Mouse (Mus musculus) lung, postnatal 10 days (tissue): Measurements from ENCODE around the gene Zdhhc3.

Source experiments
- DNase-seq: peaks from one replicate; pipeline ENCODE4 v3.0.0; 2021

The Zdhhc3 gene

GRCm38 (mm10) chr9:123113931-123114330 lies 926 bp upstream of the Zdhhc3 start:
- no peak for DNase-seq

GRCm38 (mm10) chr9:123111751-123112221 lies 1.2 kb downstream of the Zdhhc3 start:
- DNase-seq = peak; percentile 21

DNA sequence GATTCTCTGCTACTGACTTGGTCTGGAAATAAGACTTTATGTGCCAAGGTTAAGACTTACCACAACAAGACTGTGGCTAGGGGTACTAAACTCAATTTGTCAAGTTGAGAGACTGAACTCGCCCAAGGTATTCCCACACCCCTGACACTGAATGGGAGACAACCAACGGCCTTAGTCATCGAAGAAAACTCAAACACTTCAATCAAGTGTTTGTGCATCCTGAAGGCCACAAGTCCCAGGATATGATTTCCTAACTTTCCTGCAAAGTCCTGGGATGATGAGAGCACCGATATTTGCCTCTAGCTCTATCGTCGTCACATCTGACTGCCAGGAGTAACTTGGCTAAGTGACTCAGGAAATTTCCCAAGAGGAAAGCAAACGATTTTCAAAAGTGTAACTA lies 3.8 kb downstream of the Zdhhc3 start:
- DNase-seq = peak; percentile 10

DNA sequence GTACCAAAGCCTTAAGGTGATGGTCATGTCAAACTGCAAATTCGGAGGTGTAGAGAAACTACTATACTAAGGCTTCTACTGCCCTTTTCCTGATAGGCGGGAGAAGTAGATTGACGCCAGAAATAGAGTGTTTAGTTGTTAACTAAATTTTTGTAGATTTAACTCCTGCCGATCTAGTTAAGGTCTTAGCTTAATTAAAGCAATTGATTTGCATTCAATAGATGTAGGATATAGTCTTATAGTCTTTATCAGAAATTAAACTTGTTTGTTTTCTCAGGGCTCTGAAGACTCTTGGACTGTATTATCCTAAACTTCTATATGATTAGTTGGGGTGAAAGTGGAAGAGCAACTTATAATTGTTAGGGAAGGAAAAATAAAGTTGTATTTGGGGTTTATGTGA lies 5.8 kb downstream of the Zdhhc3 start:
- no peak for DNase-seq

- DNase-seq = no peak
Observed at GRCm38 (mm10) chr9:123104362-123104761, 8.6 kb downstream of the Zdhhc3 start.

GRCm38 (mm10) chr9:123103425-123103824 lies 9.6 kb downstream of the Zdhhc3 start:
- no peak for DNase-seq

GRCm38 (mm10) chr9:123099631-123100455 lies 13.2 kb downstream of the Zdhhc3 start:
- DNase-seq = no peak

GRCm38 (mm10) chr9:123090844-123091243 lies 22.2 kb downstream of the Zdhhc3 start:
- no peak for DNase-seq

DNA sequence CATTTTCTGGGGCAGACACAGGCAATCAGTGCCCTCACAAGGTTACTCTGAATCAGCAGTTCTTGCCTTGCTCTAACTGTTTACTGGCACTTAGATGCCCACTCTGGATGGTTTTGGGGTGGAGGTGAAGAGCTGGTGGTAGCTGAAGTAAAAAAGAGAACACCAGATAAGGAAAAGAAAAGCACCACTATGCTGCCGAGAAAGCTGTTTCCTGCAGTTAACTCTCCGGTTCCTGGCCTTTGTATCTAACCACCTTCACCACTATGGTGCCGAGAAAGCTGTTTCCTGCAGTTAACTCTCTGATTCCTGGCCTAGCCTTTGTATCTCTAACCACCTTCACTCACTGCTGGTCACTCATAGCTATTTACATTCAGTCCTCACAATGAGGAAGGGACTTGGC lies 25.4 kb downstream of the Zdhhc3 start:
- no peak for DNase-seq

DNA sequence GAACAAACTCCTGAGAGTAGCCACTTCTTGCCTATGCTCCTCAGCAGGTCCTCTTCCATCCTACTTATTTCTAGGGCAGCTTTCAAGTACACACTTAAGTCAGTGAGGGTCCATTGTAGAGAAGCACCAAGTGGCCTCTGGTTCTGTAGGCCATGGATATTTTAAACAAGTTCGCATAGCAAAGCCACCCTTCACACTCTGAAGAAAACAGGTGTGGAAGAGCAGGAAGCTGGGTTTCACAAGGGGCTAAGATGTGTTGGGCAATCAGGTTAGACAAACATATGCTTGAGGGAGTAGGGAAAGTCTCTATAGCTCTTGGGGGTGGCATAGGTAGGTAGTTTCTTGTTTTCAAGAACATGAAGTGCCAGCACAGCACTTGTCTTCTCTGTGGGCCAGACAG lies 27.6 kb downstream of the Zdhhc3 start:
- DNase-seq = peak; percentile 52

- DNase-seq = no peak
Observed at GRCm38 (mm10) chr9:123080796-123081195, 32.2 kb downstream of the Zdhhc3 start.

GRCm38 (mm10) chr9:123080355-123080754 lies 32.6 kb downstream of the Zdhhc3 start:
- no peak for DNase-seq

- no peak for DNase-seq
Observed at GRCm38 (mm10) chr9:123079149-123079548, 33.9 kb downstream of the Zdhhc3 start.

GRCm38 (mm10) chr9:123060172-123060571 lies 52.8 kb downstream of the Zdhhc3 start:
- DNase-seq = no peak

DNA sequence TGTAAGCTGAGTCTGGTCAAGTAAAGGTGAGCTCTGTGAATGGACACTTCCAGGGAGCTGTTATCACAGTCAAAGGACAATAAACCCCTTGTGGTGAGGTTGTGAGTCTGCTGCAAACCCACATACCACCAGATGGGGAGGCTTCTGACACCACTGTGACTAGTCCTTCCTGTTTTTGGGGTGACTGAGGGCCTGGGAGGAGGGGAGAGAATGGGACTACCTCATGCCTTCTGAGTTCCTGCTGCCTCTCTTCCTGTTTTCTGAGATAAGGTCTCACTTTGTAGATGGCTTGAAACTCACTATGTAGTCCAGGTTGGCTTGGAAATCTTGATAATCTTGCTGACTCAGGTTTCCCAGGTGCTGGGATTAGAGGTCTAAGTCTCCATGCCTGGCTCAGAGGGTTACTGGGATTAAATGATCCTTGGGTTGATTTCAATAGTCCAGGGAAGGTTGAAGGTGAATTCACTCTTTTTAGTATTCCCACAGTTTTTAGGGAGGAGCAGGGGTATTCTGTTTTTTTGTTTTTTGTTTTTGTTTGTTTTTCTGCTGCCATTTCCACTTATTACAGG lies 54.2 kb downstream of the Zdhhc3 start:
- peak; percentile 7 for DNase-seq

DNA sequence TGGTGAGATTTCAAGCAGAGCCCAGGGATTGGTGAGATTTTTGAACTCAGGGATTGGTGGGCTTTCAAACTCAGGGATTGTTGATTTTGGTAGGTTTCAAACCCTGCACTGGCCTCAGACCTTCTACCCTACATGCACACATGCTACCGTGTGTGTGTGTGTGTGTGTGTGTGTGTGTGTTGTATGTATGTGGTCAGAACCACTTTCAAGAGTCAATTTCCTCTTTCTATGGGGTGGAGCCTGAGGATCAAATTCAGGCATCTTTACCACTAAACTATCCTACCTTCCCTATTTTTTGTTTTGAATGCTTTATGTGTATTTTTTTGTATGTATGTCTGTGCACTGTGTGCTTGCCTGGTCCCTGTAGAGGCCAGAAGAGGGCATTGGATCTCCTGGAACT lies 65.3 kb downstream of the Zdhhc3 start:
- no peak for DNase-seq

DNA sequence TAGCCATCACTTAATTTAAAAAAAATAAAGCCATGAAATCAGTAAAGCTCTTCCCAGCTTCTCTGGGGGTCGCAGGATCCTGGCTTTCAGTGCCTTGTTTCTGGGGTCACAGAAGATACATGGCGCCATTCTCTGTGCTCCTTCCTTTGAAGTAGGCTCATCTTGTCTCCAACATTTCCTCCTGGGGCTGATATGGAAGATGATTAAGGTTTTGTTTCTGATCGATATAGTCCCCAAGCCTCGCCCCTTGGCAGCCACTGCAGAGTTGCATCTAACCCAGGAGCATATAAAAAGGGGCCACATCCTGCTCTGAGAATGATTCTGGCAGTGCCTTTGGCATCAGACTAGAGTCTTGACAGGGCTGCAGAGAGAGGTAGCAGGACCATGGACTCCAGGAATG lies 78.6 kb downstream of the Zdhhc3 start, which contains the start of gene Tgm4:
Gene Tgm4 (plus strand): TSS at position 301 of the 400 bp plus-strand sequence.
- no peak for DNase-seq

GRCm38 (mm10) chr9:123031496-123032246 lies 81.3 kb downstream of the Zdhhc3 start:
- no peak for DNase-seq

DNA sequence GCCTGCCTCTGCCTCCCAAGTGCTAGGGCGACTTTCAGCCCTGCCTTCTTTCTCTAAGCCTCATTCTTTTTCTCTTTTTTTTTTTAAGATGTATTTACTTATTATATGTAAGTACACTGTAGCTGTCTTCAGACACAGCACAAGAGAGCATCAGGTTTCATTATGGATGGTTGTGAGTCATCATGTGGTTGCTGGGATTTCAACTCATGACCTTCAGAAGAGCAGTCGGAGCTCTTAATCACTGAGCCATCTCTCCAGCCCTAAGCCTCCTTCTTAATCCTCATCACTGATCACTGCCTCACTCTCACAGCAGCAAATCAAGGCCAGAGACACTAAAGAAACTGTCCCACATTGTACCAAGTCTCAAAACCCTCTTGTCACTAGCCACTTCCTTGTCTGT lies 88.8 kb downstream of the Zdhhc3 start:
- no peak for DNase-seq

- DNase-seq = no peak
Observed at GRCm38 (mm10) chr9:123021636-123022379, 91.2 kb downstream of the Zdhhc3 start.

DNA sequence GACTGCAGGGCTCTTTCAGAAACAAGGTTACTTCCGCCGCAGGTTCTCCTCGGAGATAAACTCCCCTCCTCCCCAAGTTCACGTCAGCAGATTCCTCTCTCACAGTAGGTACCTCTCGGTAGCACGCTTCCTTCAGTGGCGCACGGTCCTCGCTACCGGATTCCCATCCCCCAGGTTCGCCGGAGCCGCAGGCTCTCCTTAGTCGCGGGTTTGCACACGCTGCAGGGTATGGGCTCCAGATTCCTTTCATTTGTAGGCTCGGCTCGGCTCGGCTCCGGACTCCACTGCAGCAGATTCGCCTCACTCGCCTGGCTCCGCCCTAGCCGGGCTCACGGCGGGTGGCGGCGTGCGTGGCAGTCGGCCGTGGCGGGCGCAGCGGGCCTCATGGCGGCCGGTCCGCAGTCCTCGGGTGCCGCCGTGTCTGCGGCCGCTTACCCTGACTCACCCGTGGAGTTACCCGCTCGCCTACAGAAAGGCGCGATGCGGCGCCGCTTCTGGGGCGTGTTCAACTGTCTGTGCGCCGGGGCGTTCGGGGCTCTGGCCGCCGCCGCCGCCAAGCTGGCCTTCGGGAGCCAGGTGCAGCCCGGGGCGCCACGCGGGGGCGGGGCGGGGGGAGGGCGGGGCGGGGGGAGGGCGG lies 91.9 kb downstream of the Zdhhc3 start, which contains the start of gene Tmem42:
Gene Tmem42 (plus strand): TSS at position 332 of the 637 bp plus-strand sequence.
- peak; percentile 90 for DNase-seq
